Mouse (Mus musculus): ENCODE data around the gene Lpp.

The Lpp gene

DNA sequence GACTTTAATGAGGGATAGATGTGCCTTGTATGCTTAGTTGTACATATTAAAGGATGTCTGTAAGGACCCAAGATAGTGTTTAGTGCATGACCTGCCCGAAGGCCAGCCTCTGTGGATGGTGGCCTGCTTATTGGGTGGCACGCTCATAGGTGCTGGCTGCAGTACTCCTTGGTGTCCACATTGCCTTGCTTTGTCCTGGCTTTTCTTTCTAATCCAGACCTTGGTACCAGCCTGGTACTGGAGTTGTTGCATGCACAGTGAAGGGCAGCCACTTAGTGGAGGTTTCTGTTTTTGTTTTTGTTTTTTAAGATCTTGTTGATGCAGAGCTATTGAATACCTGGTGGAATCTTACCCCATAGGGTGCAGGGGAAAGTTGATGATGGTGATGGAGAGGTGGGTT lies 112.9 kb downstream of the Lpp start:
- DNase-seq = no peak

GRCm38 (mm10) chr16:24506740-24507139 lies 113.4 kb downstream of the Lpp start:
- DNase-seq = no peak

GRCm38 (mm10) chr16:24507927-24508540 lies 114.7 kb downstream of the Lpp start:
- no peak for DNase-seq

- no peak for DNase-seq
Observed at GRCm38 (mm10) chr16:24509100-24509812, 115.9 kb downstream of the Lpp start.

GRCm38 (mm10) chr16:24509813-24510166 lies 116.5 kb downstream of the Lpp start:
- DNase-seq = no peak

GRCm38 (mm10) chr16:24513228-24513627 lies 119.9 kb downstream of the Lpp start:
- no peak for DNase-seq

GRCm38 (mm10) chr16:24514802-24515727 lies 121.8 kb downstream of the Lpp start:
- no peak for DNase-seq

DNA sequence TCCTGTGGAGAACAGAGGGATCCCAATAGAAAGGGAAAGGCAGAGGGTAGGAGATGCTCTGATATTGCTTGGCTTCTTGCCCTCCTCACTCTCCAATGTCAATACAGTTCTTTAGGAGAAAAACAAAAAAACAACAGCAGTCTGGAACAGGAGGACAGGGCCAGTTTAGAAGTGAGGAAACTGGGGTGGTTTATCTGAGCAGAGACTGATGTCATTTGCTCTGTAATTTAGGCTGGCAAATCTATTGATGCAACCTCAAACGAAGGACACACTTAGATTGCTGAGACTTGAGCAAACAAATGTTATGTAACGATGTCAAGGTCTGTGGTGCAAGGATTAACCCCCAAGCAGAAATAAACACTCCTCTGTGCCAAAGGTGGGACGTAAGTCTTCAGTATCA lies 123.7 kb downstream of the Lpp start:
- no peak for DNase-seq

- peak; percentile 50 for DNase-seq
Observed at GRCm38 (mm10) chr16:24517501-24518042, 124.3 kb downstream of the Lpp start.

DNA sequence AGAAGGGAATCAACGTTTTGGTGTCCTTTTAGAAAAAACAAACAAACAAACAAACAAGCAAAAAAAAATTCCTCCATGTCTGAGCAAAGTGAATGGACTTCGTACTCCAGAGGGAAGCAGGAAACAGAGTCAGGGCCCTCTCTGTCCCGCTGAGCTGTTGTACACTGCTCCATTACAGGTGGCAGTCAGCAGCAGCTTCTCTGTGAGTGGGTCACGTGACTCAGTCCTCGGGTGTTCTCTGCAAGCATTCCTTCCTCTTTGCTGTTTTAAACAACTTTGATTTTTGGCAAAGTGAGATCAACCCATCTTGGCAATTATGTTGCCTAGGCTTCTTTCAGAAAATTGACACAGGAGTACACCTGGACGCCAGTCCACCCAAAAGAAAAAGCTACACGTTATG lies 125.5 kb downstream of the Lpp start:
- no peak for DNase-seq

- DNase-seq = no peak
Observed at GRCm38 (mm10) chr16:24527219-24527618, 133.9 kb downstream of the Lpp start.

DNA sequence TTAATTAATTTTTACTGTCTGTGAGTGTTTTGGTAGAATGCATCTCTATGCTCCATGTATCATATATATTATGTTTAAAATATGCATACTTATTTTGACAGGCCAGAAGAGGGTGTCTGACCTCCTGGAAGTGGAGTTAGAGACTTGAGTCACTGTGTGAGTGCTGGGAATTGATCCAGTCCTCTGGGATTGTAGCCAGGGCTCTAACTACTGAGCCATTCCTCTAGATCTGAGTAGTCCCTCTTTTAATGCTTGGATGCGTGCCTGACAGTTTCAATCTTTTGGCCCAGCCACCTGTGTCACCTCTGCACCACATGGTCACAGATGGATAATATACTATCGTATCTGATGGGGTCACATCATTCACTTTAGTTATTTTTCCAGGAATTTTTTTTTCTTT lies 138.4 kb downstream of the Lpp start:
- no peak for DNase-seq

DNA sequence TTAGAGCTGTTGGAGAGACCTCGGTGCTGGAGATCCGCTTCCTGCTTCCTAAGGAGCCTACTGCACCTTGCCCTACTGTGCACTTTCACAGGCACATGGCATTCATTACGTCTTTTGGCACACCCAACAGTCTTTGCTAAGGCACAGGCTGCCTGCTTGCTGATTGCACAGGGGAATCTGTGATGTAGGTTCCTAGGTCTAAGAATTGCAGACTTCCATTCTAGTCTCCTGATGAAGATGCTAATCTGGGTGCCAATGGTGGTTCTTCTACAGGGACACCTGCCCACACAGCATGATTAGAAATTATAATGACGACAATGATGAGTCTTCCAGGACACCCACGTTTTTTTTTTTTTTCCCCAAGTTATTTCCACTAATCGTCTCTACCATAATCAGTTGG lies 141.9 kb downstream of the Lpp start:
- no peak for DNase-seq

DNA sequence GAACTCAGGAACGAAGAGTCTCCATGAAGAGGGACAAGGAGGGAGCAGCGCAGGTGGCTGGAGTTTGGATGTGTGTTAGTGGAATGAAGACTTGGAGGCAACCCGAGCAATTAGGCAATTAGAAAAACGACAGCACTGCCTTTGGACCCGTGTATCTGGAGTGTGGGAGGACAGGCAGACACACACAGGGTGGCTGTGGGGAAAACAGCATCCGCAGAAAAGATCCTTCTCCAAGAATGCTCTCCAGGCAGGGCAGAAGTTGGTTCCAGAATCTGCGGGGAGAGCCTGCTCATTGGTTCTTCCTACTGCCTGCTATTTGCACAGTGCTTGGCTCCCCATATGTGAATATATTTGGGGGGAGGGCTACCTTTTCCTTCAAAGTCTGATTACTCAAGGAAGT lies 143.0 kb downstream of the Lpp start:
- DNase-seq = no peak

DNA sequence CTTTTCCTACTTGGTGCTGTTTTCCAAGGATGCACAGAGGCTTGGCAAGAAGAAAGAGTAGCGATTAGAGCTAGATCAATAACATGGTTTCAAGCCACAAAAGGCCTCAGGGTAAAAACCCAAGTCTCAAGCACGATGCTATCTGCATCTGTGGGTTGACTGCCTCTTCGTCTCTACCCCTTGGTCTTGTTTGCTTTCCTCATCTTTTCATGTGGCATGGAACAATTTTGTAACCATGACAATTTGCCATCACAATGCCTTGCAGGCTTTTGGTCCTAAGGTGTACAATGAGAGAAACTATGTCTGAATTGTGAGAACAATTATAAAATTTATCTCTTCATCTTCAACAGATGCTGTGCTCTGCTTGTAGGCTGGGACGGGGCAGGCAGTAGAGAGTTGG lies 145.7 kb downstream of the Lpp start:
- DNase-seq = no peak

GRCm38 (mm10) chr16:24542864-24543263 lies 149.6 kb downstream of the Lpp start:
- DNase-seq = no peak

DNA sequence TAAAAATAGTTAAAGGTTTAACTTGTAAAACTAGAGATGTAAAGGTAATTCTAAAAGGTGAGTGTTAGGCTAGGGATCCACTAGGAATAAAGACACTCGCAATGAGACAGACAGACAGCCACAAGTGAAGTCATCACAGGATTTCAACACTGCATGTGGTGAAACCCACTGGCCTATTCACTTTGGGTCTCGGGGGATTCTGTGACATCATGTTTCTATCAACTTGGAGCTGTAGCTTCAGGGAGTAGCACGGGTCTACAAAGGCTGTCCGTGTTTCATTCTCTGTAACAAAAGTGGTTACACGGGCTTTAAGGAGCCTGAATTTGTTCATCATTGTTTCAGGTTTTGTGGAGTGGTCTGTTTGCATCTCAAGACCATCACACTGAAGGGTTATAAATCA lies 152.1 kb downstream of the Lpp start:
- no peak for DNase-seq

DNA sequence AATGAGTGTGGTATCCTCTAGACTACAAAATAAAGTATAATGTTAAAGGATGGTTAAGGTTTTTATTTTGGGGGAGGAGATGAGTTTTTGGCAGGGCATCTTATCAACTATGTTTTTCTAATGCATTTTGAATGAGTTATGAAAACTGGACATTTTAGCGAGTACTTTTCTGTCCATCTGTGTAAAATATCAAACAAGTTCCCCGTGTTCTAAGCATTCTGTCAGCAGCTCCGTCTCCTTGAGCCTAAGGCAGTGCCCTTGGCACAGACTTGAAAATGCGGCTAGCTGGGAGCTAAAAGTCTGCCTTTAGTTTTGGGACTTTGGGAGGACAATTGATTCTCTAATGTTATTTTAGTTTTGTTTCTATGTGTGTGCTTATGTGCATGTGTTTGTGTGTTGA lies 165.2 kb downstream of the Lpp start:
- no peak for DNase-seq

DNA sequence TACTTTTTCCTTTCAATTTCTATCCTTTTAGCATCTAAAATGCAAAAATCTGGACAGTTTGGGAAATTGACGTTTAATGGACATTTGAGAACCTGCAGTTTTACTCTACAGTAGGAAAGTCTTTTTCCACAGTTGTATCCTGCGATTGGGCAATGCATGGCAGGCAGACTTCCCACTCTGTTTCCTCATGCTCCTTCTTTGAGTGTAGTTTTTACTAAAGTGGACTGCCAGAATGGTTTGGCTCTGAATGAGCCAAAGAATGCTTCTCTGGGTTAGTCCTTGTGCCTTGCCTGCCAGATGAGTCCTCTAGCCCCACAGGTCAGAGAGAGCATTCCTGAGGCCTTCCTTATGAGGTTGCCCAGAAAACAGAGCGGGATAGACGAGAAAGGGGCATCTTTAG lies 166.5 kb downstream of the Lpp start:
- DNase-seq = peak; percentile 59

- no peak for DNase-seq
Observed at GRCm38 (mm10) chr16:24560998-24561397, 167.7 kb downstream of the Lpp start.

DNA sequence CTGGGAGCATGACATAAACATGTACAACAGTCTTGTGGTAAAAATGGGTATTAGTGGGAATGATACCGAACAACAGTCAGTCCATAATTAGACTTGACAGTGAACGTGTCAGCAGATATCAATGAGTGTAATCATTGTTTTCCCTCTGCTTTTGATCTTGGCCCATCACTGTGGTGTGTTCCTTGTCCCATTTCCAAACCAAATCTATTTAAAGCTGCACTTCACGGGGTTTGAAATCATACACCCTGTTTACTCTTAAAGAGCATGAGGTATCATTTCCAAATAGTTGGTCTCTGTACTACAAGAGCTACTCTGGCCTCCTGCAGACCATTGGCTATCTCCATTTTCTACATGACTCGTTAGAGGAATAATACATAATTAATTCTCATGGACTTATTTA lies 168.3 kb downstream of the Lpp start:
- no peak for DNase-seq

- DNase-seq = no peak
Observed at GRCm38 (mm10) chr16:24565311-24565710, 172.0 kb downstream of the Lpp start.

GRCm38 (mm10) chr16:24566277-24566676 lies 173.0 kb downstream of the Lpp start:
- peak; percentile 59 for DNase-seq

- DNase-seq = no peak
Observed at GRCm38 (mm10) chr16:24567562-24567961, 174.3 kb downstream of the Lpp start.

Data from lung, postnatal 14 days (tissue).